Mouse (Mus musculus) olfactory bulb, adult 2 months (tissue): ENCODE results near the gene Cdc42bpb.

Source experiments
- CTCF ChIP-seq: fragments of 200-500 bp; IDR thresholded peaks from 2 replicates; pipeline ENCODE4 v1.5.1; 2012; ENCODE audit warnings: low read depth, mild to moderate bottlenecking, low read length, moderate library complexity; ENCODE audit not compliant: insufficient read depth
- POLR2A ChIP-seq: fragments of 200-500 bp; IDR thresholded peaks from 2 replicates; pipeline ENCODE4 v1.6.1; 2012; ENCODE audit warnings: mild to moderate bottlenecking, low read depth, low read length, moderate library complexity; ENCODE audit not compliant: insufficient read depth

- TF ChIP-seq CTCF (no peak), POLR2A (no peak)
Observed at GRCm38 (mm10) chr12:111309256-111309655, 68.3 kb downstream of the Cdc42bpb start.
